Mouse (Mus musculus): ENCODE results near the gene Gm21887.
"Not testable (repeated sequence)": the region's sequence is repeated elsewhere in the genome, so short reads cannot be mapped to it uniquely, and the experiment has no call there.

The Gm21887 gene

GRCm38 (mm10) chrX:170010581-170011528, 1.4 kb downstream of the Gm21887 start:
- DNase-seq (ENCODE audit: low read depth, low spot score), result not testable (repeated sequence)

- DNase-seq (ENCODE audit: low read depth, low spot score), result not testable (repeated sequence)
Observed at GRCm38 (mm10) chrX:170011529-170011879, 2.0 kb downstream of the Gm21887 start.

- not testable (repeated sequence) for DNase-seq (ENCODE audit: low read depth, low spot score)
Observed at GRCm38 (mm10) chrX:170013421-170013820, 4.0 kb downstream of the Gm21887 start.

GRCm38 (mm10) chrX:170014038-170014437, 4.6 kb downstream of the Gm21887 start:
- DNase-seq (ENCODE audit: low read depth, low spot score), result not testable (repeated sequence)

DNA sequence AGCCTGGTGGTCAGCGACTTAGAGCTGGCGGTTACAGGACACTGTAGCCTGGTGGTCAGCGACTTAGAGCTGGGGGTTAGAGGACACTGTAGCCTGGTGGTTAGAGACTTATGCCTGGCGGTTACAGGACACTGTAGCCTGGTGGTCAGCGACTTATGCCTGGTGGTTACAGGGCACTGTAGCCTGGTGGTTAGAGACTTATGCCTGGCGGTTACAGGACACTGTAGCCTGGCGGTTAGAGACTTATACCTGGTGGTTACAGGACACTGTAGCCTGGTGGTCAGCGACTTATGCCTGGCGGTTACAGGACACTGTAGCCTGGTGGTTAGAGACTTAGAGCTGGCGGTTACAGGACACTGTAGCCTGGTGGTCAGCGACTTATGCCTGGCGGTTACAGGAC, 6.4 kb downstream of the Gm21887 start:
- not testable (repeated sequence) for DNase-seq (ENCODE audit: low read depth, low spot score)

GRCm38 (mm10) chrX:170017333-170018245, 8.1 kb downstream of the Gm21887 start:
- DNase-seq (ENCODE audit: low read depth, low spot score), result peak; percentile 93

DNA sequence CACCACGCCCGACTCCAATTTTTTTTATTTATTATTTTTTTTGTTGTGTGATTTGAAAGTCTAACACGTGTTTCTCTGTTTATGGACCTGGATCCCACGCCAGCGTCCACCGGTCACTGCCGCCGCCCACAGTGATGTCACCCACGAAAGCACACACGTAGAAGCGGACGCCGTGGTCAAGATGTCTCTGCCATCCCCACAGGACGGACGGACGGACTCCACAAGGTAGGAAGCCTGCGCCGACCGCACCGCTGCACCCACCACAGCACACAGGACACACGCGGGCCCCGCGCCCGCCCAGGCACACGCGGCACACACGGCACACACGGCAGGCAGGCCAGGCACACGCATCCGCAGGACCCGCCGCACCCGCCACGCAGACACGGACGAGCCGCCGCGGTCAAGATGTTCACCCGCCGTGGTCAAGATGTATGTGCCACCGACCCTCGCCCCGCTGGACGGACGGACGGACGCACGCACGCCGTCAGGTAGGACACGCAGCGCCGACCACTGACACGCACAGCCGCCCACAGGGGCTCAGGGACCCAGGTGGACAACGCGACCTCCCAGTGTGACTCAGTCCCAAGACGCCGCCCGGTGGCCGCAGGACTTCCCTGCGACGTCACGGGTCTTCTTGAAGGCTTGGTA, 9.2 kb downstream of the Gm21887 start:
- not testable (repeated sequence) for DNase-seq (ENCODE audit: low read depth, low spot score)

GRCm38 (mm10) chrX:170019219-170019953, 9.9 kb downstream of the Gm21887 start:
- not testable (repeated sequence) for DNase-seq (ENCODE audit: low read depth, low spot score)

- peak; percentile 84 for DNase-seq (ENCODE audit: low read depth, low spot score)
Observed at GRCm38 (mm10) chrX:170019954-170020689, 10.7 kb downstream of the Gm21887 start.

GRCm38 (mm10) chrX:170020690-170021050, 11.2 kb downstream of the Gm21887 start:
- DNase-seq (ENCODE audit: low read depth, low spot score), result peak; percentile 70

GRCm38 (mm10) chrX:170021205-170021604, 11.7 kb downstream of the Gm21887 start:
- DNase-seq (ENCODE audit: low read depth, low spot score), result not testable (repeated sequence)

DNA sequence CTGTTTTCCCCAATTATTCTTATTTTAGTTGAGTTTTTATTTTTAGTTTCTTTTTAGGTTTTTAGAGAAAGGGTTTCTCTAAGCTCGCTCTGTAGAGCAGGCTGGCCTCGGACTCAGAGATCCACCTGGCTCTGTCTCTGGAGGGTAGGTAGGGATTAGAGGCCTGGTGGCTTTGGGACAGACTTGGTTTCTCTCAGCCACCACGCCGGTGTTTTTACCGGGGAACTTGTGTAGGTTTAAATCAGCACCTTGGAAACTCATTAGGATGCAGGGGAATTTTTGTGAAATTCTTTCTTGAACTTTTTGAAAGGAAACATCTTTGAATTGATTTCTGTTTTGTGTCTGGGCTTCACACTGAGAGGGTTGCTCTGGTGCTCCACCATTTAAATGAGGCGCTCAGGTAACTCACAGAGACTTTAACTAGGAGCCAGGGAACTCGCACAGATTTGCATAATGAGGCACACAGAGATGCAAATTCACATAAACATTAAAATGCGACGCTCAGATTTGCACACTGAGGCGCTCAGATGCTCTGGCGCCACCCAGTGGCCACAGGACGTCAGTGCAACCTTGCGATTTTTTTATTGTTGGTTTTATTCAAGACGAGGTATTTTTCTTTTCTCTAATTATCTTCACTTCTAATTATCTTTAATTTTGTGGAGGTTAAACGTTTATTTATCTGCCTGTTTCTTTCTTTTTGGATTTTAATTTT, 12.4 kb downstream of the Gm21887 start:
- not testable (repeated sequence) for DNase-seq (ENCODE audit: low read depth, low spot score)
